Mouse (Mus musculus): ENCODE results near the gene Gm773. TPM values are rescaled to one million over a fixed set of nuclear protein-coding genes. Genes with fewer than 3 reads are reported as not detected.
"Not testable (repeated sequence)": the region's sequence is repeated elsewhere in the genome, so short reads cannot be mapped to it uniquely, and the experiment has no call there.

Gene Gm773
- not detected in 2 replicates for polyA plus RNA-seq (2016; fragmentation: Nextera tagmentation; extraction: Ambion mirVana)

DNA sequence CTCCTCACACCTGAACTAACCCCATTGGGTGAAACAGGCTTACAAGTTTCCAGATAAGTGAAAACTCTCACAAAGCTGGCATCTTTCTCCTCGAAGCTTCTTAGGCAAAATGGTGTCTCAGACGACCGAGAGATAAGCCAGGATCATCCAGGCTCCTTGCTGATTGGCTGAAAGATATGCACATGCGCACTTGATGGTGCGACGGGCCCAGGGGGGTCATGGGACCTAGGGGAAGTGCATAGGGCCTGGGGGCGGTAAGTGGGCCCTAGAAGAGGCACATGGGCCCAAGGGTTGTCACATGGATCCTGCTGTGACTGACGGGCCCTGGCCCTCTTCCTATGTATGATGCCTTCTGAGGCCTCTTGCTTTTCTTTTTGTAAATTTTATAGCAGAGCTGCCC is at the start of gene Gm773:
TSS of gene Gm773 (minus strand) at position 111 of the 400 bp plus-strand sequence.
- Histone ChIP-seq H3K36me3 (replicated peaks) (no peaks in the 10 kb centered on the region), H3K4me1 (no peaks in the 10 kb centered on the region), H3K4me2 (no peak within 1 kb of the TSS), H3K9ac (no peak within 1 kb of the TSS), H3K4me3 (replicated peaks) (no peak within 1 kb of the TSS), H3K9me3 (no peaks in the 10 kb centered on the region), H3K27ac (no peak within 1 kb of the TSS), H3K27me3 (no peaks in the 10 kb centered on the region)
- ATAC-seq (ENCODE audit: low FRiP score) = no peak
- 81% methylated on average over 8 of the region's 8 CpGs for WGBS

DNA sequence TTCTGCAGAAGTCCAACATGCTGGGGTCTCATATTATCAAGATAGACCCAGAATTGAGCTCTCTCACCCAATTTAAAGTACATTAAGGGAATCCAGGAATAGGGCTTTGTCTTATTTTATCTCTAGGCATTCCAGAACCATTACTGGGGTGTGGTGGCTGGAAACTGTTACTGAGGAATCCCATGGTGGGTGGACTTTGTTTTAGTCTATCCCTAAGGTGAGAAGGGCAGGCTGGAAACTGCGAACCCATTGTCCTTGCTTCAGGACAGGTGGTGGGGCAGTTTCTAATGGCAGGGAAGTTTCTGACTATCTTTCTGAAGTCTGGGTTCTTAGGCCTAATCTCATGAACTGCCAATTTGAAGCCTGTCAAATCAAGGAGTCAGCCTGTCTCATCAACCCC is 26.2 kb downstream of the Gm773 start:
- H3K4me2 ChIP-seq; H3K9ac ChIP-seq; H3K4me1 ChIP-seq; ATAC-seq (ENCODE audit: low FRiP score); H3K27ac ChIP-seq; H3K4me3 ChIP-seq (replicated peaks); H3K36me3 ChIP-seq (replicated peaks); H3K9me3 ChIP-seq; H3K27me3 ChIP-seq: not testable (repeated sequence)
- no CpG with 5 or more reads among the region's 1 CpGs for WGBS

DNA sequence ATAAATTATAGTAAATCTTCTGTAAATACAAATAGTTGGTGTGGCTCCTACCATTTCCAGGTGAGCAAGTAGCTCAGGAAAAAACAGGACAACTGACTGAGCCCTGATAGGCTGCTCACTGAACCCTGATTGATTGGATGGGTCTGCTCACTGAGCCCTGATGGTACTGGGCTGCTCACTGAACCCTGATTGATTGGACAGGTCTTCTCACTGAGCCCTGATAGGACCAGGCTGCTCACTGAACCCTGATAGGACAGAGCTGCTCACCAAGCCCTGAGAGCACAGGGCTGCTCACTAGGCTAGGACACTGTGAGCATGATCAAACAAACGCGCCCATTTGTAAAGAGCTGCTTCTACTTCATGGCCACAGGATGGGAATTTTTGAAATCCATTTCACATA is 61.3 kb downstream of the Gm773 start:
- no peaks in the 10 kb centered on the region for H3K36me3 ChIP-seq (replicated peaks)
- H3K27ac ChIP-seq = no peak overlapping the region
- H3K27me3 ChIP-seq = no peaks in the 10 kb centered on the region
- no peak overlapping the region for H3K4me2 ChIP-seq
- H3K9ac ChIP-seq = no peak overlapping the region
- H3K4me3 ChIP-seq (replicated peaks) = no peak overlapping the region
- H3K4me1 ChIP-seq = no peaks in the 10 kb centered on the region
- ATAC-seq (ENCODE audit: low FRiP score) = no peak
- no peaks in the 10 kb centered on the region for H3K9me3 ChIP-seq
- WGBS = 93% methylated on average over 2 of the region's 2 CpGs

Other genes starting within 250 kb of the Gm773 start
- 0.19 and 0.31 TPM in 2 replicates for gene 3830403N18Rik, start 76.3 kb downstream of the Gm773 start, polyA plus RNA-seq (2016; fragmentation: Nextera tagmentation; extraction: Ambion mirVana)
- 5.8 TPM in 2 replicates for gene Zfp449, start 133.5 kb upstream of the Gm773 start, polyA plus RNA-seq (2016; fragmentation: Nextera tagmentation; extraction: Ambion mirVana)
- 6.4 and 6.9 TPM in 2 replicates for gene Smim10l2a, start 161.7 kb upstream of the Gm773 start, polyA plus RNA-seq (2016; fragmentation: Nextera tagmentation; extraction: Ambion mirVana)
- gene Gm2174, start 235.1 kb upstream of the Gm773 start, polyA plus RNA-seq (2016; fragmentation: Nextera tagmentation; extraction: Ambion mirVana) = 0.77 and 1.8 TPM in 2 replicates
- 22.9 and 25.5 TPM in 2 replicates for gene Ints6l, start 242.0 kb upstream of the Gm773 start, polyA plus RNA-seq (2016; fragmentation: Nextera tagmentation; extraction: Ambion mirVana)